ENCODE assay signal across 15 mouse cellular contexts in the genomic region with DNA sequence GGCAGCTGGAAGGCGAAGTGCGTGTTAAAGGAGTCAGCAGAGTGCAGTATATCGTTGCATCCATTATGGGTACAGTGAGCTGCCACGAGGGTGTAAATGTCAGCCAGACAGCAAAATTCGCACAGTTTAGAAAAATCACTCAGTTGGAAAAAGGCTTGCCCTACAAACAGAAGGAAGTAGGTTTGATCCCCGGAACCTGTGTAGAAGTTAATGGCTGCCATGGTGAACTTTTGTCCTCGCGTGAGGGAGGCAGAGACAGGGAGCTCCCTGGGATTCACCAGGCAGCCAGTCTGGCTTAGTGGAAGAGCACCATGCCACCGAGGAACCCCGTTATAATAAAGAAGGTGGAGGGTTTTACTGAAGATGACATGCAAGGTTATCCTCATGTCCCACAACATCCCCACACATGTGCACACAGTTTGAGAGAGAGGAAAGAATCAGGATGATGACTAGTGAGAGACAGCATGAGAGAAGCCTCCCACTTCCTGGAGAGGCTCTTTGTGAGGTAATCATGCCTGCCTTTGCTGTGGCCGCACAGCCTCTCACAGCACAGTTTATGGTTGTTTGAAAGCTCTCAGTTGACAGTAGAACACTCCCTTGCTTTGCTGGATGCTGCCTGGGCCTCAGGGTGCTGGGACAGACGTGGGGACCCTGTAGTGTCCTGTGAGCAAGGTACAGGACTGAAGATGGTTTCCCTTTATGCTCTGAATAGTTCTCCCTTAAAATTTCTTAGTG. TPM values are rescaled to one million over a fixed set of nuclear protein-coding genes. Genes with fewer than 3 reads are reported as not detected.
DNase-seq lines count a peak whose midpoint lies in the region; ATAC-seq lines count a peak whose summit lies in the region.
"Had no signal": no experiment of that assay in that cellular context is flagged by ENCODE, and none has a peak within 500 bp of the region (broad histone marks: within the 10 kb centered on the region; RNA-seq: fewer than 3 reads in every experiment).

No protein-coding gene starts in this region.

- no peaks in the 10 kb centered on the region for H3K27me3 ChIP-seq in hindbrain, embryonic 13.5 days
- no peaks in the 10 kb centered on the region for H3K27me3 ChIP-seq in hindbrain, embryonic 16.5 days (replicated peaks; ENCODE audit: control insufficient read depth, insufficient read depth, low read length)
- H3K27me3 ChIP-seq: hindbrain, embryonic 12.5 days; limb, embryonic 12.5 days had no signal

- 0 out of 2 replicates have a peak overlapping the region, but pooled peaks have one; percentile 12 for H3K27ac ChIP-seq in hindbrain, embryonic 13.5 days
- H3K27ac ChIP-seq in hindbrain, embryonic 16.5 days (ENCODE audit: low read depth, low read length) = no peak overlapping the region
- H3K27ac ChIP-seq: forebrain, embryonic 13.5 days; hindbrain, embryonic 12.5 days; layer of hippocampus, adult 2 months; limb, embryonic 12.5 days had no signal

- no peak for ATAC-seq in hindbrain, embryonic 13.5 days (ENCODE audit: low FRiP score)
- ATAC-seq in hindbrain, embryonic 16.5 days = no peak
- peak; percentile 24 for ATAC-seq in activated CD4-positive, CD25-positive, alpha-beta regulatory T cell, adult 4 months
- ATAC-seq: forebrain, embryonic 13.5 days had no signal

- no peak overlapping the region for H3K4me3 ChIP-seq in hindbrain, embryonic 13.5 days
- H3K4me3 ChIP-seq in hindbrain, embryonic 16.5 days (ENCODE audit: low read length) = no peak overlapping the region
- H3K4me3 ChIP-seq: forebrain, embryonic 13.5 days; hindbrain, embryonic 12.5 days; layer of hippocampus, adult 2 months; limb, embryonic 12.5 days had no signal

- peak; percentile 60 for DNase-seq in CD4-positive helper T cell, adult 2 months (ENCODE audit: low read depth, low spot score)
- peak; percentile 79 for DNase-seq in thymus, postnatal 0 days (ENCODE audit: low spot score)
- DNase-seq in urinary bladder, postnatal 14 days (ENCODE audit: low spot score) = no peak
- DNase-seq in embryo, embryonic 11 days = no peak
- DNase-seq: adrenal gland, postnatal 14 days; B cell, adult 2 months; cerebellum, adult 8-10 months; lung, adult 18-20 months had no signal

- H3K9me3 ChIP-seq in hindbrain, embryonic 13.5 days = no peaks in the 10 kb centered on the region
- H3K9me3 ChIP-seq in hindbrain, embryonic 16.5 days (ENCODE audit: control insufficient read depth, low read length) = no peaks in the 10 kb centered on the region
- H3K9me3 ChIP-seq: forebrain, embryonic 13.5 days; hindbrain, embryonic 12.5 days; limb, embryonic 12.5 days had no signal

- H3K4me1 ChIP-seq in hindbrain, embryonic 13.5 days (replicated peaks) = peaks cover 88% of the 10 kb centered on the region
- peaks cover 46% of the 10 kb centered on the region for H3K4me1 ChIP-seq in hindbrain, embryonic 16.5 days (ENCODE audit: control insufficient read depth, insufficient read depth, low read depth, low read length)

- H3K9ac ChIP-seq in hindbrain, embryonic 13.5 days = no peak overlapping the region
- H3K9ac ChIP-seq in hindbrain, embryonic 16.5 days (ENCODE audit: low read depth, low read length) = no peak overlapping the region
- H3K9ac ChIP-seq: forebrain, embryonic 13.5 days; hindbrain, embryonic 12.5 days; limb, embryonic 12.5 days had no signal

- WGBS in hindbrain, embryonic 13.5 days = 67% methylated on average over 12 of the region's 12 CpGs
- WGBS in hindbrain, embryonic 16.5 days = 70% methylated on average over 12 of the region's 12 CpGs

- H3K36me3 ChIP-seq in hindbrain, embryonic 13.5 days = no peaks in the 10 kb centered on the region
- no peaks in the 10 kb centered on the region for H3K36me3 ChIP-seq in hindbrain, embryonic 16.5 days (ENCODE audit: control insufficient read depth, insufficient read depth, low read length)
- H3K36me3 ChIP-seq: hindbrain, embryonic 12.5 days had no signal

- H3K4me2 ChIP-seq in hindbrain, embryonic 13.5 days = no peak overlapping the region
- no peak overlapping the region for H3K4me2 ChIP-seq in hindbrain, embryonic 16.5 days (ENCODE audit: low read length)
- H3K4me2 ChIP-seq: forebrain, embryonic 13.5 days; hindbrain, embryonic 12.5 days; limb, embryonic 12.5 days had no signal

RNA-seq across cellular contexts. Expression of a gene that starts 15.6 kb away (rescaled TPM):
- polyA plus RNA-seq in hindbrain, embryonic 13.5 days (2015; fragmentation: Nextera tagmentation; extraction: Ambion mirVana) = 14.8 and 16.1 TPM in 2 replicates
- polyA plus RNA-seq in hindbrain, embryonic 16.5 days (2015; fragmentation: Nextera tagmentation; extraction: Ambion mirVana) = 9.6 and 12.5 TPM in 2 replicates
- 10 to 100 TPM in 1 of 2 experiments, 1 to 10 TPM in 1; 9.6 to 12.1 TPM for polyA plus RNA-seq in activated CD4-positive, CD25-positive, alpha-beta regulatory T cell, adult 4 months (2017; shearing (Covaris generic))
- 10.9 and 12.6 TPM in 2 replicates for polyA plus RNA-seq in thymus, postnatal 0 days (2015; fragmentation: Nextera tagmentation; extraction: Ambion mirVana)

Comparison
In these comparisons a context has a peak if more than half of its experiments do, and no peak if none do; other contexts are left out.
1. DNase-seq: peak in CD4-positive helper T cell, adult 2 months (single experiment) and thymus, postnatal 0 days (single experiment); none in urinary bladder, postnatal 14 days (single experiment) and embryo, embryonic 11 days (single experiment).